Mouse (Mus musculus) testis, adult 2 months (tissue): Measurements from ENCODE around the gene Atxn1. TPM values are rescaled to one million over a fixed set of nuclear protein-coding genes. Genes with fewer than 3 reads are reported as not detected.

Experiments used
- H3K27ac ChIP-seq: fragments of 200-500 bp; 2 replicates; pipeline ENCODE4 v1.5.1; 2012; ENCODE audit warnings: low read depth, low read length; ENCODE audit not compliant: control insufficient read depth, insufficient read depth
- H3K27me3 ChIP-seq: fragments of 200-500 bp; 2 replicates; pipeline ENCODE4 v1.6.1; 2012; ENCODE audit warnings: mild to moderate bottlenecking, low read length, moderate library complexity; ENCODE audit not compliant: control insufficient read depth, insufficient read depth
- H3K36me3 ChIP-seq: fragments of 200-500 bp; 2 replicates; pipeline ENCODE4 v1.6.1; 2012; ENCODE audit warnings: mild to moderate bottlenecking, low read length; ENCODE audit not compliant: control insufficient read depth, insufficient read depth
- H3K4me1 ChIP-seq: fragments of 200-500 bp; 2 replicates; pipeline ENCODE4 v1.6.1; 2012; ENCODE audit warnings: low read length; ENCODE audit not compliant: control insufficient read depth, insufficient read depth
- H3K4me3 ChIP-seq: fragments of 200-500 bp; 2 replicates; pipeline ENCODE4 v1.5.1; 2012; ENCODE audit warnings: low read depth, mild to moderate bottlenecking, low read length, moderate library complexity, mixed read lengths; ENCODE audit not compliant: control insufficient read depth
- CTCF ChIP-seq: fragments of 200-500 bp; IDR thresholded peaks from 2 replicates; pipeline ENCODE4 v1.5.1; 2012; ENCODE audit warnings: low read depth, mild to moderate bottlenecking, inconsistent platforms, low read length, moderate library complexity; ENCODE audit not compliant: control insufficient read depth, insufficient read depth, insufficient replicate concordance
- POLR2A ChIP-seq: fragments of 200-500 bp; IDR thresholded peaks from 2 replicates; pipeline ENCODE4 v1.6.1; 2012; ENCODE audit warnings: low read depth, mild to moderate bottlenecking, inconsistent platforms, low read length, moderate library complexity; ENCODE audit not compliant: control insufficient read depth
- polyA plus RNA-seq: library from polyadenylated mRNA; depleted of rRNA; stranded (reverse); fragments of >200 nt; gene quantifications from 2 replicates; pipeline ENCODE4 v1.2.3, GENCODE M21; 2012

Gene Atxn1
- polyA plus RNA-seq, 1 experiment = 3.2 TPM

- no peaks in the 10 kb centered on the region for H3K4me1 ChIP-seq
- no peaks in the 10 kb centered on the region for H3K27me3 ChIP-seq
- no peak overlapping the region for H3K27ac ChIP-seq
- H3K4me3 ChIP-seq = no peak overlapping the region
- TF ChIP-seq CTCF (no peak), POLR2A (no peak)
- no peaks in the 10 kb centered on the region for H3K36me3 ChIP-seq
Measured at GRCm38 (mm10) chr13:45633918-45634317, 330.9 kb downstream of the Atxn1 start.

- no peak for TF ChIP-seq POLR2A
- no peak for TF ChIP-seq CTCF
- Histone ChIP-seq H3K27me3 (no peaks in the 10 kb centered on the region), H3K4me3 (no peak overlapping the region), H3K4me1 (no peaks in the 10 kb centered on the region), H3K36me3 (no peaks in the 10 kb centered on the region), H3K27ac (no peak overlapping the region)
Measured at GRCm38 (mm10) chr13:45632133-45632532, 332.7 kb downstream of the Atxn1 start.

GRCm38 (mm10) chr13:45630518-45631290 is 334.1 kb downstream of the Atxn1 start:
- TF ChIP-seq CTCF (no peak), POLR2A (no peak)
- Histone ChIP-seq H3K4me3 (no peak overlapping the region), H3K27ac (peak overlapping the region; percentile 24; the same call in 1 of the 2 replicates), H3K36me3 (no peaks in the 10 kb centered on the region), H3K4me1 (no peaks in the 10 kb centered on the region), H3K27me3 (no peaks in the 10 kb centered on the region)

- H3K36me3 ChIP-seq = no peaks in the 10 kb centered on the region
- no peak overlapping the region for H3K4me3 ChIP-seq
- TF ChIP-seq POLR2A (no peak), CTCF (no peak)
- no peak overlapping the region for H3K27ac ChIP-seq
- no peaks in the 10 kb centered on the region for H3K4me1 ChIP-seq
- no peaks in the 10 kb centered on the region for H3K27me3 ChIP-seq
Measured at GRCm38 (mm10) chr13:45629750-45630149, 335.1 kb downstream of the Atxn1 start.

GRCm38 (mm10) chr13:45628341-45628740 is 336.5 kb downstream of the Atxn1 start:
- no peaks in the 10 kb centered on the region for H3K4me1 ChIP-seq
- no peak overlapping the region for H3K27ac ChIP-seq
- H3K36me3 ChIP-seq = no peaks in the 10 kb centered on the region
- no peak overlapping the region for H3K4me3 ChIP-seq
- TF ChIP-seq POLR2A (no peak), CTCF (no peak)
- no peaks in the 10 kb centered on the region for H3K27me3 ChIP-seq

GRCm38 (mm10) chr13:45627206-45627751 is 337.5 kb downstream of the Atxn1 start:
- H3K36me3 ChIP-seq = no peaks in the 10 kb centered on the region
- no peak overlapping the region for H3K4me3 ChIP-seq
- 0 out of 2 replicates have a peak overlapping the region, but pooled peaks have one; percentile 18 for H3K27ac ChIP-seq
- H3K4me1 ChIP-seq = no peaks in the 10 kb centered on the region
- TF ChIP-seq POLR2A (no peak), CTCF (no peak)
- H3K27me3 ChIP-seq = no peaks in the 10 kb centered on the region

- TF ChIP-seq CTCF = no peak
- no peak for TF ChIP-seq POLR2A
Measured at GRCm38 (mm10) chr13:45625740-45626139, 339.1 kb downstream of the Atxn1 start.

More at GRCm38 (mm10) chr13:45625740-45626139, 339.1 kb downstream of the Atxn1 start:
- Histone ChIP-seq H3K4me3 (no peak overlapping the region), H3K27ac (no peak overlapping the region), H3K27me3 (no peaks in the 10 kb centered on the region), H3K36me3 (no peaks in the 10 kb centered on the region), H3K4me1 (no peaks in the 10 kb centered on the region)
